Comparison of ENCODE assay signal across 19 mouse cellular contexts in the genomic region with DNA sequence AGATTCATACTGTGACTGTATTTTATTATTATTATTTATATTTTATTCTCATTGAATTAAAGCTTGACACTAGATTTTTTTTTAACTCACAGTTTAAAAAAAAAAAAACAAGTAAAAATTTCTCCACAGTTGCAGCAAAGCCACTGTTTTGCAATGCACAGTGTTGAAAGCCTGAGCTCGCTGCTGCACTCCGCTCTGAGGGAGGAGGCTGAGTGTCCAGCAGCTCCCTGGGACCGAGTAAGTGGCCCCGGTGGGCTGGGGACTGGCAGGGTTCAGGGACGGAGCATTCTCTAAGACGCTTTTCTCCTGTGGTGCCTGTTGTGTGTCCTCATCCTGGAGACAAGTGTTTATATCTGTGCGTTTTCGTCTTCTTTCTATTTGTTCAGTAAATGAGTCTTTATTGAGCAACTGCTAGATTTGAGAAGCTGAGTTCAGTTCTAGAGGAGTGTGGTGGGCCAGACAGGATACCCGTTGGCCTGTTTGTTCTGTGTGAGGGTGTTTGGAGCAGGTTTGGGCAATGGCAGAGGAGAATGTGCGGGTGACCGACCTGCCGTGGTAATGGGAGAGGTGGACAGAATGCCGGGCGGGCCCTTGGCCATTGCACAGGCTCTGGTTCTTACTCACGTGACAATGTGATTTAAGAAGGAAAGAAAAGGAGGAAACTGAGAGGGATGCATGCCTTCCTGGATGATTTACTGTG. TPM values are rescaled to one million over a fixed set of nuclear protein-coding genes. Genes with fewer than 3 reads are reported as not detected.
DNase-seq lines count a peak whose midpoint lies in the region; ATAC-seq and TF ChIP-seq lines count a peak whose summit lies in the region.
"Had no signal": no experiment of that assay in that cellular context is flagged by ENCODE, and none has a peak within 500 bp of the region (broad histone marks: within the 10 kb centered on the region; RNA-seq: fewer than 3 reads in every experiment).

No protein-coding gene starts in this region.

- peak; percentile 43; the same call in 1 of the 2 replicates for TF ChIP-seq POLR2A in bone marrow, adult 2 months (IDR thresholded peaks at IDR 0.05; ENCODE audit: borderline replicate concordance, control insufficient read depth, low read depth, low read length)

- H3K4me1 ChIP-seq in liver, embryonic 13.5 days (replicated peaks): no peaks in the 10 kb centered on the region
- peaks cover 1% of the 10 kb centered on the region; the same call in 1 of the 2 replicates for H3K4me1 ChIP-seq in bone marrow, adult 2 months (ENCODE audit: control insufficient read depth, insufficient read depth, low read length)
- H3K4me1 ChIP-seq: hindbrain, embryonic 15.5 days; kidney, embryonic 15.5 days had no signal

- H3K4me2 ChIP-seq in liver, embryonic 13.5 days: no peak overlapping the region
- H3K4me2 ChIP-seq: hindbrain, embryonic 15.5 days; kidney, embryonic 15.5 days; midbrain, embryonic 11.5 days had no signal

- no peak for DNase-seq in liver, embryonic 13.5 days
- DNase-seq in liver: no peak
- DNase-seq in thymus, postnatal 14 days: no peak
- DNase-seq: cerebellum, postnatal 10 days; gastrocnemius, postnatal 25 days; layer of hippocampus, postnatal 36 days; retina, postnatal 1 day had no signal

- no peaks in the 10 kb centered on the region for H3K27me3 ChIP-seq in liver, embryonic 13.5 days
- H3K27me3 ChIP-seq: hindbrain, embryonic 15.5 days; kidney, embryonic 15.5 days had no signal

- no peak overlapping the region for H3K9ac ChIP-seq in liver, embryonic 13.5 days
- H3K9ac ChIP-seq: hindbrain, embryonic 15.5 days; kidney, embryonic 15.5 days; liver, embryonic 14.5 days had no signal

- H3K9me3 ChIP-seq in liver, embryonic 13.5 days (replicated peaks): no peaks in the 10 kb centered on the region
- H3K9me3 ChIP-seq: G1E; hindbrain, embryonic 15.5 days; kidney, embryonic 15.5 days had no signal

- peaks cover 6% of the 10 kb centered on the region; the same call in 1 of the 2 replicates for H3K36me3 ChIP-seq in liver, embryonic 13.5 days
- H3K36me3 ChIP-seq: G1E; hindbrain, embryonic 15.5 days had no signal

- H3K27ac ChIP-seq in liver, embryonic 13.5 days: peak overlapping the region; percentile 23; the same call in 1 of the 2 replicates
- peak overlapping the region; percentile 86 for H3K27ac ChIP-seq in bone marrow, adult 2 months (ENCODE audit: control insufficient read depth, insufficient read depth, low read depth, low read length, poor library complexity)
- H3K27ac ChIP-seq: hindbrain, embryonic 15.5 days; kidney, embryonic 15.5 days; liver, embryonic 14.5 days had no signal

- no peak for TF ChIP-seq CTCF in bone marrow, adult 2 months (IDR thresholded peaks at IDR 0.05; ENCODE audit: control insufficient read depth, insufficient read depth, low read length)

- ATAC-seq in liver, embryonic 13.5 days (ENCODE audit: low read depth): no peak
- ATAC-seq in hematopoietic stem cell, adult 5-6 weeks (replicated peaks in 1 of 2; ENCODE audit: insufficient read depth in 1 of 2, low FRiP score in 2 of 2, low TSS enrichment in 1 of 2, low read depth in 1 of 2, poor library complexity in 2 of 2, severe bottlenecking in 2 of 2): peak; percentile 32 to 77; a peak in 3 of 4 replicates
- peak; percentile 84 for ATAC-seq in megakaryocyte progenitor cell, adult 5-6 weeks (replicated peaks; ENCODE audit: poor library complexity)
- no peak for ATAC-seq in cerebellum, adult (ENCODE audit: insufficient number of reproducible peaks, low FRiP score, low TSS enrichment)
- ATAC-seq: CD4-positive, CD25-positive, alpha-beta regulatory T cell, adult 4 months; intestine, embryonic 16.5 days had no signal

- 72% methylated on average over 15 of the region's 15 CpGs for WGBS in liver, embryonic 13.5 days (ENCODE audit: insufficient replicate concordance)
- WGBS in bone marrow, adult 2 months: 48% methylated on average over 15 of the region's 15 CpGs

- no peak overlapping the region; the same call in 1 of the 2 replicates for H3K4me3 ChIP-seq in liver, embryonic 13.5 days (replicated peaks)
- H3K4me3 ChIP-seq in bone marrow, adult 2 months (replicated peaks; ENCODE audit: control insufficient read depth, low read depth, low read length): peak overlapping the region; percentile 79
- H3K4me3 ChIP-seq: hindbrain, embryonic 15.5 days; kidney, embryonic 15.5 days; myocyte had no signal

RNA-seq across cellular contexts. Expression of gene Ccdc125, which starts 6.6 kb away (rescaled TPM):
- polyA plus RNA-seq in liver, embryonic 13.5 days (2015; fragmentation: Nextera tagmentation; extraction: Ambion mirVana): 5.3 and 6.0 TPM in 2 replicates
- 11.6 and 18.3 TPM in 2 replicates for polyA plus RNA-seq in bone marrow, adult 2 months (2011; ENCODE audit: insufficient read depth, insufficient read length, low replicate concordance, missing spikeins)
- 23.6 and 26.9 TPM in 2 replicates for total RNA-seq in hematopoietic stem cell, adult 5-6 weeks (2017)
- total RNA-seq in megakaryocyte progenitor cell, adult 5-6 weeks (2015): 24.0 and 28.2 TPM in 2 replicates
- total RNA-seq in megakaryocyte progenitor cell, adult 5-6 weeks (2017): 48.0 and 48.1 TPM in 2 replicates
- total RNA-seq: G1E had no signal
- polyA plus RNA-seq: G1E had no signal

RNA-seq across cellular contexts. Expression of gene Taf9, which starts 24.7 kb away (rescaled TPM):
- polyA plus RNA-seq in liver, embryonic 13.5 days (2015; fragmentation: Nextera tagmentation; extraction: Ambion mirVana): 15.9 and 16.8 TPM in 2 replicates
- polyA plus RNA-seq in bone marrow, adult 2 months (2011; ENCODE audit: insufficient read depth, insufficient read length, low replicate concordance, missing spikeins): 5.2 and 8.7 TPM in 2 replicates
- total RNA-seq in hematopoietic stem cell, adult 5-6 weeks (2017): 13.8 and 18.1 TPM in 2 replicates
- total RNA-seq in megakaryocyte progenitor cell, adult 5-6 weeks (2015): 62.2 and 84.3 TPM in 2 replicates
- total RNA-seq in megakaryocyte progenitor cell, adult 5-6 weeks (2017): 37.0 and 56.6 TPM in 2 replicates

RNA-seq across cellular contexts. Expression of gene Rad17, which starts 25.2 kb away (rescaled TPM):
- 15.2 and 18.6 TPM in 2 replicates for polyA plus RNA-seq in liver, embryonic 13.5 days (2015; fragmentation: Nextera tagmentation; extraction: Ambion mirVana)
- 5.0 and 11.9 TPM in 2 replicates for polyA plus RNA-seq in bone marrow, adult 2 months (2011; ENCODE audit: insufficient read depth, insufficient read length, low replicate concordance, missing spikeins)
- total RNA-seq in hematopoietic stem cell, adult 5-6 weeks (2017): 37.1 and 39.2 TPM in 2 replicates
- 30.2 and 33.0 TPM in 2 replicates for total RNA-seq in megakaryocyte progenitor cell, adult 5-6 weeks (2015)
- 34.9 and 38.4 TPM in 2 replicates for total RNA-seq in megakaryocyte progenitor cell, adult 5-6 weeks (2017)

RNA-seq across cellular contexts. Expression of gene Ak6, which starts 25.3 kb away (rescaled TPM):
- 219 and 231 TPM in 2 replicates for polyA plus RNA-seq in liver, embryonic 13.5 days (2015; fragmentation: Nextera tagmentation; extraction: Ambion mirVana)
- polyA plus RNA-seq in bone marrow, adult 2 months (2011; ENCODE audit: insufficient read depth, insufficient read length, low replicate concordance, missing spikeins): 65.5 and 83.2 TPM in 2 replicates
- 233 and 241 TPM in 2 replicates for total RNA-seq in hematopoietic stem cell, adult 5-6 weeks (2017)
- 391 and 416 TPM in 2 replicates for total RNA-seq in megakaryocyte progenitor cell, adult 5-6 weeks (2015)
- total RNA-seq in megakaryocyte progenitor cell, adult 5-6 weeks (2017): 317 and 335 TPM in 2 replicates

RNA-seq across cellular contexts. Expression of gene Cdk7, which starts 54.7 kb away (rescaled TPM):
- polyA plus RNA-seq in liver, embryonic 13.5 days (2015; fragmentation: Nextera tagmentation; extraction: Ambion mirVana): 49.1 and 54.9 TPM in 2 replicates
- polyA plus RNA-seq in bone marrow, adult 2 months (2011; ENCODE audit: insufficient read depth, insufficient read length, low replicate concordance, missing spikeins): 18.1 and 24.2 TPM in 2 replicates
- total RNA-seq in hematopoietic stem cell, adult 5-6 weeks (2017): 33.2 and 43.1 TPM in 2 replicates
- 55.6 and 55.9 TPM in 2 replicates for total RNA-seq in megakaryocyte progenitor cell, adult 5-6 weeks (2015)
- total RNA-seq in megakaryocyte progenitor cell, adult 5-6 weeks (2017): 51.1 and 56.8 TPM in 2 replicates

Comparison
In these comparisons a context has a peak if more than half of its experiments do, and no peak if none do; other contexts are left out.
1. ATAC-seq: peak in hematopoietic stem cell, adult 5-6 weeks (2 of 2) and megakaryocyte progenitor cell, adult 5-6 weeks (single experiment); none in liver, embryonic 13.5 days (single experiment) and cerebellum, adult (single experiment).